Comparison of ENCODE assay signal across 8 mouse cellular contexts in the genomic region with DNA sequence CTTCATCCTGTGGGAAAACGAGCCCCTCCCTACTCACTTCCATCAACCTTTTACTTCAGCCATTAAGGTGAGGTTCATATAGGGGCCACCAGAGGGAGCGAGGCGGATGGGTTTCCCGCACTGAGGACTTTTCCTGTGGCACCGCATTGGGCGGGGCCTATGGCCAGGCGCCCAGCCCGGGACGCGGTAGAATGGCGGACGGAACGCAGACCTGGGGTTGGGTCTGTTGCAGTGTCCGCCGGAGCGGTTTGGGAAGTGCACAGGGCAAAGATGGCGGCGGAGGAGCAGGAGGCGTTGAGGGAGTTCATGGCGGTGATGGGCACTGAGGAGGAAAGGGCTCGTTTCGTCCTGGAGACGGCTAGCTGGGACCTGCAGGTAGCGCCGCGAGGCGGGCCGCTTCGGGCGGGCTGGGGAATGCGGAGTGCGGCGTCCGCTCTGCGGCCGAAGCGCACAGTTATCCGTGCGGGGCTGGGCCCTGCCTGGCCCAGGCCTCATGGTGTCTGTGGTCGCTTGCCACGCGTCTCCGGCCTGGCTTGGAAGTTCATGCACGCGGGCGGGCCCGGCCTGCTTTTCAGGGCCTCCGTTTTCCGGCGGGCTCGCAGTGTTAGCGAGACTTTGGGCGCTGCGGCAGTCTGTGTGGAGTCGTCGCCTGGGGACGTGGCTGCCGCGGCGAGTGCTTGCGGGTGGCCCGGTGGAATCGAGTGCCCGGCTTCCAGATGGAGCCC.
DNase-seq lines count a peak whose midpoint lies in the region; ATAC-seq and TF ChIP-seq lines count a peak whose summit lies in the region.
"Not testable (repeated sequence)": the region's sequence is repeated elsewhere in the genome, so short reads cannot be mapped to it uniquely, and the experiment has no call there.

No protein-coding gene starts in this region.

- H3K27me3 ChIP-seq in embryonic facial prominence, embryonic 10.5 days (replicated peaks; ENCODE audit: low read depth, poor library complexity, severe bottlenecking); intestine, postnatal 0 days (replicated peaks; ENCODE audit: control insufficient read depth, insufficient read depth, low read length): not testable (repeated sequence)

- not testable (repeated sequence) for H3K9me3 ChIP-seq in embryonic facial prominence, embryonic 10.5 days; intestine, postnatal 0 days (ENCODE audit: control insufficient read depth)

- DNase-seq in adrenal gland, adult 2 months = peak; percentile 98
- peak; percentile 56 for DNase-seq in embryonic facial prominence, embryonic 10.5 days (ENCODE audit: low spot score)
- peak; percentile 100 for DNase-seq in heart, adult 11 months
- DNase-seq in left cerebral cortex, postnatal 25 days (ENCODE audit: low spot score in 2 of 2) = peak; percentile 98 to 99
- peak; percentile 96 to 97 for DNase-seq in right cerebral cortex, postnatal 36 days (ENCODE audit: low spot score in 2 of 2)
- peak; percentile 98 for DNase-seq in urinary bladder, postnatal 36 days (ENCODE audit: low spot score in 2 of 2)

- not testable (repeated sequence) for H3K36me3 ChIP-seq in embryonic facial prominence, embryonic 10.5 days (replicated peaks); intestine, postnatal 0 days (ENCODE audit: control insufficient read depth, insufficient read depth)

- not testable (repeated sequence) for H3K4me1 ChIP-seq in embryonic facial prominence, embryonic 10.5 days; intestine, postnatal 0 days (replicated peaks; ENCODE audit: control insufficient read depth, insufficient read depth, low read length)

- peak overlapping the region; percentile 91 for H3K27ac ChIP-seq in embryonic facial prominence, embryonic 10.5 days (replicated peaks)
- 0 out of 2 replicates have a peak overlapping the region, but pooled peaks have one; percentile 46 for H3K27ac ChIP-seq in intestine, postnatal 0 days (ENCODE audit: low read depth, low read length)

- WGBS in embryonic facial prominence, embryonic 10.5 days = 13% methylated on average over 64 of the region's 64 CpGs
- 7% methylated on average over 60 of the region's 64 CpGs for WGBS in intestine, postnatal 0 days

- intact Hi-C loops in left cerebral cortex, postnatal 25 days (cut with DNase I) = not testable (repeated sequence)

- peak overlapping the region; percentile 81 for H3K9ac ChIP-seq in intestine, postnatal 0 days (ENCODE audit: low read depth, low read length)

- ATAC-seq in intestine, postnatal 0 days = peak; percentile 100
- ATAC-seq in megakaryocyte-erythroid progenitor cell, adult 5-6 weeks (replicated peaks; ENCODE audit: low FRiP score, low TSS enrichment, poor library complexity, severe bottlenecking) = peak; percentile 100

- H3K4me2 ChIP-seq in intestine, postnatal 0 days (replicated peaks; ENCODE audit: low read depth) = peak overlapping the region; percentile 65

- peak; percentile 67 for TF ChIP-seq CTCF in intestine, postnatal 0 days (IDR thresholded peaks at IDR 0.05; ENCODE audit: low read depth)

- H3K4me3 ChIP-seq in embryonic facial prominence, embryonic 10.5 days = peak overlapping the region; percentile 64
- H3K4me3 ChIP-seq in intestine, postnatal 0 days (ENCODE audit: low read depth, low read length) = peak overlapping the region; percentile 60

Comparison
In these comparisons a context has a peak if more than half of its experiments do, and no peak if none do; other contexts are left out.
1. Peak in every context shown above with its lines: DNase-seq, ATAC-seq, H3K4me3 ChIP-seq and H3K27ac ChIP-seq.